Mouse (Mus musculus) lung, adult 2 months (tissue): Measurements from ENCODE around the gene Lrch3.

ENCODE experiments used
- CTCF ChIP-seq: fragments of 200-500 bp; IDR thresholded peaks from 2 replicates; pipeline ENCODE4 v1.5.1; 2011; ENCODE audit warnings: mild to moderate bottlenecking, low read length, control low read depth; ENCODE audit not compliant: insufficient read depth
- POLR2A ChIP-seq: fragments of 200-500 bp; IDR thresholded peaks from 2 replicates; pipeline ENCODE4 v1.6.1; 2011; ENCODE audit warnings: low read depth, mild to moderate bottlenecking, control low read depth, low read length, borderline replicate concordance; ENCODE audit errors: extremely low read depth

- TF ChIP-seq POLR2A (no peak), CTCF (no peak)
Measured at GRCm38 (mm10) chr16:33058033-33058432, 144.1 kb downstream of the Lrch3 start.
